Mouse (Mus musculus): ENCODE results near the gene Blm. TPM values are rescaled to one million over a fixed set of nuclear protein-coding genes. Genes with fewer than 3 reads are reported as not detected.

Blm gene
- polyA plus RNA-seq, 1 experiment from 2014 or later, result 3.2 TPM

- DNase-seq (ENCODE audit: low spot score), result no peak
- Histone ChIP-seq H3K4me2 (replicated peaks; ENCODE audit: low read depth) (no peak overlapping the region), H3K4me3 (ENCODE audit: low read depth, low read length) (no peak overlapping the region), H3K4me1 (replicated peaks; ENCODE audit: control insufficient read depth, insufficient read depth) (0 out of 2 replicates have a peak, but pooled peaks cover 5% of the 10 kb centered on the region), H3K27ac (replicated peaks) (no peak overlapping the region), H3K36me3 (ENCODE audit: control insufficient read depth, insufficient read depth, low read length) (no peaks in the 10 kb centered on the region), H3K9ac (ENCODE audit: low read length) (no peak overlapping the region), H3K27me3 (ENCODE audit: control insufficient read depth, insufficient read depth, low read length) (no peaks in the 10 kb centered on the region), H3K9me3 (ENCODE audit: control insufficient read depth, low read length) (no peaks in the 10 kb centered on the region)
- 68% methylated on average over 7 of the region's 7 CpGs for WGBS
- TF ChIP-seq CTCF (IDR thresholded peaks at IDR 0.05; ENCODE audit: low read depth), result no peak
- no peak for TF ChIP-seq EP300 (optimal IDR thresholded peaks at IDR 0.05)
- ATAC-seq (ENCODE audit: low FRiP score, low TSS enrichment), result no peak
Observed at GRCm38 (mm10) chr7:80446221-80446878, 88.6 kb downstream of the Blm start.

DNA sequence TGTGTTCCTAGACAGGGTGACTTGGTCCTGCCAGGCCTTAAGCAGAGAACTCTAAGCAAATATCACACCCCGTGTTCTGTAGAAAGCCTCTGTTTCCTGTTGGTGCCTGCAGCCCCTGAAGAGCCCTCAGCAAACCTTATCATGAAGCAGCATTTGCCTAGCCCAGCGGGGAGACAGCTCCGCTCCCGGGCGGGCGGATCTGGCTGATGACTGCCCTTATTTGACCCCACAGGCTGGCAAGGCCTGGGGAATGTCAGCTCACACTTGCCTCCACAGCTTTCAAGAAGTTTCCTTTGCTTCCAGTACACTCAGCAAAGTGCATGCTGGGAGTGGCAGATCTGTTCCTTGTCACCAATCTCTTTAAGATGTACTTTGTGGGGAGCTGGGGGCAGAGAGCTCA, 89.4 kb downstream of the Blm start:
- peak; percentile 49; the same call in 1 of the 2 replicates for ATAC-seq (ENCODE audit: low FRiP score, low TSS enrichment)
- TF ChIP-seq EP300 (optimal IDR thresholded peaks at IDR 0.05) (no peak), CTCF (IDR thresholded peaks at IDR 0.05; ENCODE audit: low read depth) (no peak)
- Histone ChIP-seq H3K9me3 (ENCODE audit: control insufficient read depth, low read length) (no peaks in the 10 kb centered on the region), H3K4me1 (replicated peaks; ENCODE audit: control insufficient read depth, insufficient read depth) (0 out of 2 replicates have a peak, but pooled peaks cover 5% of the 10 kb centered on the region), H3K4me3 (ENCODE audit: low read depth, low read length) (no peak overlapping the region), H3K27me3 (ENCODE audit: control insufficient read depth, insufficient read depth, low read length) (no peaks in the 10 kb centered on the region), H3K36me3 (ENCODE audit: control insufficient read depth, insufficient read depth, low read length) (no peaks in the 10 kb centered on the region), H3K27ac (replicated peaks) (0 out of 2 replicates have a peak overlapping the region, but pooled peaks have one; percentile 18), H3K4me2 (replicated peaks; ENCODE audit: low read depth) (no peak overlapping the region), H3K9ac (ENCODE audit: low read length) (no peak overlapping the region)
- DNase-seq (ENCODE audit: low spot score), result peak; percentile 49
- WGBS, result 17% methylated on average over 6 of the region's 6 CpGs

- H3K4me2 ChIP-seq (replicated peaks; ENCODE audit: low read depth), result no peak overlapping the region
- DNase-seq (ENCODE audit: low spot score), result no peak
- H3K36me3 ChIP-seq (ENCODE audit: control insufficient read depth, insufficient read depth, low read length), result no peaks in the 10 kb centered on the region
- H3K4me1 ChIP-seq (replicated peaks; ENCODE audit: control insufficient read depth, insufficient read depth), result 0 out of 2 replicates have a peak, but pooled peaks cover 5% of the 10 kb centered on the region
- no peaks in the 10 kb centered on the region for H3K9me3 ChIP-seq (ENCODE audit: control insufficient read depth, low read length)
- H3K27ac ChIP-seq (replicated peaks), result no peak overlapping the region
- no peak overlapping the region for H3K4me3 ChIP-seq (ENCODE audit: low read depth, low read length)
- TF ChIP-seq EP300 (optimal IDR thresholded peaks at IDR 0.05), result no peak
- no peak for TF ChIP-seq CTCF (IDR thresholded peaks at IDR 0.05; ENCODE audit: low read depth)
- 63% methylated on average over 17 of the region's 17 CpGs for WGBS
- 0 out of 2 replicates have a peak, but pooled peaks have one; percentile 15 for ATAC-seq (ENCODE audit: low FRiP score, low TSS enrichment)
- H3K27me3 ChIP-seq (ENCODE audit: control insufficient read depth, insufficient read depth, low read length), result no peaks in the 10 kb centered on the region
- H3K9ac ChIP-seq (ENCODE audit: low read length), result no peak overlapping the region
Observed at GRCm38 (mm10) chr7:80444401-80445249, 90.3 kb downstream of the Blm start.

GRCm38 (mm10) chr7:80443124-80443523, 91.8 kb downstream of the Blm start:
- 86% methylated on average over 3 of the region's 3 CpGs for WGBS
- DNase-seq (ENCODE audit: low spot score), result no peak
- H3K27me3 ChIP-seq (ENCODE audit: control insufficient read depth, insufficient read depth, low read length), result no peaks in the 10 kb centered on the region

DNA sequence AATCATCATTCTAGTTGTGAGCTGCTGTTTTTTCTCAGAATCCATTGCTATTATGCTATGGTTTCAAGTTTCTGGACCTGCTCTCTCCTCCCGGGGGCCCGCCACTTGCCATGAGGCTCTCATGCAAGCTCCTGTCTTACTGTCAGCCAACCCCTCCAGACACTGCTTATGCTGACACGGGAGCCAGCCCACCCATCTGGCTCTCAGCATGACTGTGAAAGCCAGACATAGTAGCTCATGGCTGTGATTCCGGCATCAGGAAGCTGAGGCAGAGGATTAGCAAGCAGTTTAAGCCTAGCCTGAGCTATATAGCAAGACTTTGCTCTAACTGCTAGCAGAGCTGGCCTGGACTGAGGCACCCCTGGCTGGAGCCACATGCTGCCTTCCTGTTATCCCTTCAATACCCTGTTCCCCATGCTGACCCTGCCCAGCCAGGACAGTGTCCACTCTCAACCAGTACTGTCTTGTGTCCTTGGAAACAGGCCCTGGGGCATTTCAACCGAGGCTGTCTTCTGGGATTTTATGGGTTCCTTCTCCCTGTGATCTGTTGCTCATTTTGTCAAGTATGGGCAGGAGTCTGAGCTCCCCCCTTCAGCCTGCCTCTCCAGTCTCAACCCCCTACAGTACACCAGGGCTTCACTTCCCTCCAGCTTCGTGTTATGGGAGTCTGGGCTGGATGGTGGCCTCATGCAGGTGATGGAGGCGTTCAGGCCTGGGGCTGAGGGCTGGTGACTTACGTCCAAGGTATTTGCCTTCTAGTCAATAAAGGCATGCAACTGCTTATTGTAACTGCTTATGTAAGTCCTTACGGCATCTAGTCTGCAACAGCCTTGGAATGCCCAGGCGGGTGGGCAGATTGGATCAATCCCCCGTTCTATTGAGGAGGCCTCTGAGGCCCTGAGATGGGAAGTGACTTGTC, 92.7 kb downstream of the Blm start:
- WGBS, result 62% methylated on average over 11 of the region's 11 CpGs
- ATAC-seq (ENCODE audit: low FRiP score, low TSS enrichment) (no peak), DNase-seq (ENCODE audit: low spot score) (no peak)
- no peaks in the 10 kb centered on the region for H3K27me3 ChIP-seq (ENCODE audit: control insufficient read depth, insufficient read depth, low read length)
- no peaks in the 10 kb centered on the region for H3K9me3 ChIP-seq (ENCODE audit: control insufficient read depth, low read length)
- no peak for TF ChIP-seq CTCF (IDR thresholded peaks at IDR 0.05; ENCODE audit: low read depth)
- no peak for TF ChIP-seq EP300 (optimal IDR thresholded peaks at IDR 0.05)
- H3K4me3 ChIP-seq (ENCODE audit: low read depth, low read length), result no peak overlapping the region
- no peaks in the 10 kb centered on the region for H3K36me3 ChIP-seq (ENCODE audit: control insufficient read depth, insufficient read depth, low read length)
- H3K4me1 ChIP-seq (replicated peaks; ENCODE audit: control insufficient read depth, insufficient read depth), result 0 out of 2 replicates have a peak, but pooled peaks cover 5% of the 10 kb centered on the region
- no peak overlapping the region for H3K27ac ChIP-seq (replicated peaks)
- H3K9ac ChIP-seq (ENCODE audit: low read length), result no peak overlapping the region
- no peak overlapping the region for H3K4me2 ChIP-seq (replicated peaks; ENCODE audit: low read depth)

More at GRCm38 (mm10) chr7:80443124-80443523, 91.8 kb downstream of the Blm start:
- no peak overlapping the region for H3K9ac ChIP-seq (ENCODE audit: low read length)
- H3K4me3 ChIP-seq (ENCODE audit: low read depth, low read length), result no peak overlapping the region
- no peak overlapping the region for H3K4me2 ChIP-seq (replicated peaks; ENCODE audit: low read depth)
- H3K27ac ChIP-seq (replicated peaks), result no peak overlapping the region
- H3K4me1 ChIP-seq (replicated peaks; ENCODE audit: control insufficient read depth, insufficient read depth), result 0 out of 2 replicates have a peak, but pooled peaks cover 5% of the 10 kb centered on the region
- H3K36me3 ChIP-seq (ENCODE audit: control insufficient read depth, insufficient read depth, low read length), result no peaks in the 10 kb centered on the region
- H3K9me3 ChIP-seq (ENCODE audit: control insufficient read depth, low read length), result no peaks in the 10 kb centered on the region
- ATAC-seq (ENCODE audit: low FRiP score, low TSS enrichment), result no peak
- TF ChIP-seq EP300 (optimal IDR thresholded peaks at IDR 0.05) (no peak), CTCF (IDR thresholded peaks at IDR 0.05; ENCODE audit: low read depth) (no peak)

Measured in stomach, postnatal 0 days (tissue).